ENCODE assay signal across 9 mouse cellular contexts in genomic region chr17:68837859-68838194, GRCm38 (mm10). TPM values are rescaled to one million over a fixed set of nuclear protein-coding genes. Genes with fewer than 3 reads are reported as not detected.
DNase-seq lines count a peak whose midpoint lies in the region; ATAC-seq lines count a peak whose summit lies in the region.
"Had no signal": no experiment of that assay in that cellular context is flagged by ENCODE, and none has a peak within 500 bp of the region (broad histone marks: within the 10 kb centered on the region; RNA-seq: fewer than 3 reads in every experiment).

No protein-coding gene starts in this region.

- H3K4me1 ChIP-seq in heart, embryonic 10.5 days = peaks cover 38% of the 10 kb centered on the region
- H3K4me1 ChIP-seq in lung, embryonic 16.5 days (replicated peaks; ENCODE audit: control insufficient read depth, insufficient read depth, low read length) = peaks cover 23% of the 10 kb centered on the region
- H3K4me1 ChIP-seq in limb, embryonic 10.5 days = peaks cover 38% of the 10 kb centered on the region
- H3K4me1 ChIP-seq in stomach, embryonic 15.5 days = peaks cover 32% of the 10 kb centered on the region

- DNase-seq in heart, embryonic 10.5 days (ENCODE audit: low spot score) = no peak
- DNase-seq in heart, adult 11 months = no peak
- DNase-seq in lung, postnatal 4 days = no peak
- DNase-seq in limb, embryonic 10.5 days (ENCODE audit: low spot score) = no peak
- DNase-seq in layer of hippocampus, postnatal 10 days (ENCODE audit: low spot score in 2 of 2) = no peak
- DNase-seq in adrenal gland, adult 2 months = no peak
- DNase-seq: kidney, adult 18-20 months had no signal

- no peaks in the 10 kb centered on the region for H3K9me3 ChIP-seq in heart, embryonic 10.5 days
- no peaks in the 10 kb centered on the region for H3K9me3 ChIP-seq in lung, embryonic 16.5 days (ENCODE audit: control insufficient read depth, low read length)
- H3K9me3 ChIP-seq in limb, embryonic 10.5 days (replicated peaks) = no peaks in the 10 kb centered on the region
- no peaks in the 10 kb centered on the region for H3K9me3 ChIP-seq in stomach, embryonic 15.5 days

- H3K4me3 ChIP-seq in heart, embryonic 10.5 days = peak overlapping the region; percentile 66
- peak overlapping the region; percentile 56 for H3K4me3 ChIP-seq in lung, embryonic 16.5 days (ENCODE audit: low read length)
- H3K4me3 ChIP-seq in limb, embryonic 10.5 days = peak overlapping the region; percentile 64
- H3K4me3 ChIP-seq in stomach, embryonic 15.5 days (replicated peaks) = peak overlapping the region; percentile 49

- no peak overlapping the region for H3K27ac ChIP-seq in heart, embryonic 10.5 days
- no peak overlapping the region for H3K27ac ChIP-seq in lung, embryonic 16.5 days (ENCODE audit: low read length)
- H3K27ac ChIP-seq in limb, embryonic 10.5 days = peak overlapping the region; percentile 77; the same call in 1 of the 2 replicates
- H3K27ac ChIP-seq in stomach, embryonic 15.5 days = no peak overlapping the region

- peak overlapping the region; percentile 81 for H3K4me2 ChIP-seq in lung, embryonic 16.5 days (ENCODE audit: low read depth, low read length)
- peak overlapping the region; percentile 93 for H3K4me2 ChIP-seq in stomach, embryonic 15.5 days

- WGBS in heart, embryonic 10.5 days = 7% methylated on average over 4 of the region's 4 CpGs
- 7% methylated on average over 4 of the region's 4 CpGs for WGBS in lung, embryonic 16.5 days
- WGBS in limb, embryonic 10.5 days = 8% methylated on average over 4 of the region's 4 CpGs
- WGBS in stomach, embryonic 15.5 days = 12% methylated on average over 4 of the region's 4 CpGs

- no peaks in the 10 kb centered on the region for H3K36me3 ChIP-seq in heart, embryonic 10.5 days
- no peaks in the 10 kb centered on the region for H3K36me3 ChIP-seq in lung, embryonic 16.5 days (ENCODE audit: control insufficient read depth, insufficient read depth, low read length)
- H3K36me3 ChIP-seq in limb, embryonic 10.5 days = no peaks in the 10 kb centered on the region
- H3K36me3 ChIP-seq in stomach, embryonic 15.5 days = no peaks in the 10 kb centered on the region

- no peak for ATAC-seq in lung, embryonic 16.5 days (ENCODE audit: low read depth)
- no peak for ATAC-seq in stomach, embryonic 15.5 days (ENCODE audit: insufficient read depth, low FRiP score, low read depth)

- H3K27me3 ChIP-seq in heart, embryonic 10.5 days (ENCODE audit: insufficient read depth, poor library complexity, severe bottlenecking) = peaks cover 93% of the 10 kb centered on the region
- H3K27me3 ChIP-seq in lung, embryonic 16.5 days (ENCODE audit: control insufficient read depth, insufficient read depth, low read depth, low read length) = peaks cover 52% of the 10 kb centered on the region
- H3K27me3 ChIP-seq in limb, embryonic 10.5 days (ENCODE audit: low read depth, poor library complexity, severe bottlenecking) = peaks cover 89% of the 10 kb centered on the region
- peaks cover 51% of the 10 kb centered on the region for H3K27me3 ChIP-seq in stomach, embryonic 15.5 days (replicated peaks)

- H3K9ac ChIP-seq in lung, embryonic 16.5 days (ENCODE audit: low read length) = no peak overlapping the region
- H3K9ac ChIP-seq in stomach, embryonic 15.5 days = no peak overlapping the region

RNA-seq across cellular contexts. Expression of gene Tmem200c, which starts 11.4 kb away (rescaled TPM):
- 0.18 and 0.39 TPM in 2 replicates for polyA plus RNA-seq in heart, embryonic 10.5 days (2016; fragmentation: Nextera tagmentation; extraction: Ambion mirVana)
- polyA plus RNA-seq in lung, embryonic 16.5 days (2015; fragmentation: Nextera tagmentation; extraction: Ambion mirVana) = 0.04 TPM in 1 of 2 replicates, not detected in the other
- 0.45 and 0.48 TPM in 2 replicates for polyA plus RNA-seq in limb, embryonic 10.5 days (2016; fragmentation: Nextera tagmentation; extraction: Ambion mirVana)
- polyA plus RNA-seq in stomach, embryonic 15.5 days (2015; fragmentation: Nextera tagmentation; extraction: Ambion mirVana) = 0.40 and 0.48 TPM in 2 replicates
- total RNA-seq in layer of hippocampus, postnatal 10 days (2021) = 1 to 10 TPM; 6.0 to 7.0 TPM
- total RNA-seq in adrenal gland, adult 2 months (2021) = 1 to 10 TPM in 1 of 2 experiments, under 1 TPM in 1; 0.32 to 1.9 TPM
- polyA plus RNA-seq in adrenal gland, adult 2 months (2012; rRNA removed) = 0.49 and 1.1 TPM in 2 replicates
